Mouse (Mus musculus): ENCODE data around the gene Pdxk. TPM values are rescaled to one million over a fixed set of nuclear protein-coding genes. Genes with fewer than 3 reads are reported as not detected.
A peak's percentile ranks its signal among the peaks of the same experiment; 100 is the strongest.

The Pdxk gene
- polyA plus RNA-seq, 1 experiment from 2014 or later: 8.1 TPM

DNA sequence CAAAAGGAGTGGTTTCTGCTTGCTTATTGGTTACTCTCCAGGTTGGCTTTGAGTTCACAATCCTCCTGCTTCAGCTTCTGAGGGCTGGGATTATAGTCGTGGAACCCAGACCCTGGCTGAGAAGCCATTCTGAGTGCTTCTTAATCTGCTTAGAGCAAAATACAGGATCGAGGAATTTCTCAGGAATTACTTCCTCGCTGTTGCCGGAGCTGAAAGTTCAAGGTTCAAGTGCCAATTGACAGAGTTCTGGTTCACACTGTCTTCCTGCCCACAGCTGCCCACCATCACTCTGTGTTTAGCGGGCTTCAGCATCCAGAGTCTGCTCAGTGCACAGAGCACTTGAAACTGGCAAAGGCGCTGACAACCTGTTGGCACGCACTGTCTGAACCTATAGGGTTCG is 10.0 kb upstream of the Pdxk start:
- DNase-seq (ENCODE audit: low spot score) (no peak), ATAC-seq (ENCODE audit: low read depth) (no peak)
- Histone ChIP-seq H3K9ac (ENCODE audit: low read depth, low read length) (no peak overlapping the region), H3K4me2 (ENCODE audit: low read depth, low read length) (no peak overlapping the region), H3K36me3 (ENCODE audit: control insufficient read depth, insufficient read depth, low read length) (no peaks in the 10 kb centered on the region), H3K27ac (replicated peaks; ENCODE audit: low read depth, low read length) (no peak overlapping the region), H3K27me3 (replicated peaks; ENCODE audit: control insufficient read depth, insufficient read depth, low read length) (no peaks in the 10 kb centered on the region), H3K9me3 (ENCODE audit: control insufficient read depth, low read length) (no peaks in the 10 kb centered on the region), H3K4me3 (ENCODE audit: low read depth, low read length) (no peak overlapping the region), H3K4me1 (ENCODE audit: control insufficient read depth, insufficient read depth, low read length) (no peaks in the 10 kb centered on the region)
- WGBS: 64% methylated on average over 8 of the region's 8 CpGs

DNA sequence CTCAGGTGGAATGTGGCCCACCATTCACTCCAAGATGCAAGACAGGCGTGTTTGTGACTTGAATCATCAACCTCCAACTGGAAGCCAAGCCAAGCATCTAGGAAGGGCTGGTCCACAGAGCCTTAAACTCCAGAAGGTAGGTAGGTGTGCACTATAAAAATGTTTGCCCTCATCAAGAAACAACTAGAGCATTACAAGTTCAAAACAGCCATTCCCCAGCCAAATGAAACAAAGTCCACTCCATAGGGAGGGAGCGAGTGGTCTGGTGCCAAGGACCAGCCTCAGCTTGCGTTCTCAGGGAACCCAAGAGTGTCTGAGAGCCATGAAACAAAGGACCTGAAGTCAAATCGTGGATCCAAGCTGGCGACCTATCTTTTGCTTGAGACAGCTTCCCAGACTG is 8.7 kb upstream of the Pdxk start:
- Histone ChIP-seq H3K4me2 (ENCODE audit: low read depth, low read length) (no peak overlapping the region), H3K9ac (ENCODE audit: low read depth, low read length) (no peak overlapping the region), H3K27me3 (replicated peaks; ENCODE audit: control insufficient read depth, insufficient read depth, low read length) (no peaks in the 10 kb centered on the region), H3K4me1 (ENCODE audit: control insufficient read depth, insufficient read depth, low read length) (no peaks in the 10 kb centered on the region), H3K36me3 (ENCODE audit: control insufficient read depth, insufficient read depth, low read length) (no peaks in the 10 kb centered on the region), H3K9me3 (ENCODE audit: control insufficient read depth, low read length) (no peaks in the 10 kb centered on the region), H3K4me3 (ENCODE audit: low read depth, low read length) (no peak overlapping the region), H3K27ac (replicated peaks; ENCODE audit: low read depth, low read length) (no peak overlapping the region)
- ATAC-seq (ENCODE audit: low read depth) (no peak), DNase-seq (ENCODE audit: low spot score) (no peak)
- WGBS: 63% methylated on average over 5 of the region's 5 CpGs

DNA sequence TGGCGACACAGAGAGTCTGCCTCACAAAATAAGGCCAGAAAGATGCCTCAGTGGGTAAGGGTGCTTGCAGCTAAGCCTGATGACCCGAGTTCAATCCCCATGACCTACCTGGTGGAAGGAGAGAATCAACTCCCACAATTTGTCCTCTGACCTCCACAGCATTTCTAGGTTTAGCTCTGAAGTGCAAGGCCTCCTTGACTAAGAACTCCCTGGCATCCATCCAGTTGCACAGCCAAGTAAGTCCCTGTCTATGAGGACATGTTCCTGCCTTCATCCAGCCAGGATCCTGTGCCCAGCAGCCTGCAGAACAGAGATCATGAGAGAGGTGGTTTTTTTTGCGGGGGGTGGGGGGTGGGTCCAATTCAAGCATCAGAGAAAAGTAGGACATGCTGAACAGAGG is 7.3 kb upstream of the Pdxk start:
- no peak overlapping the region for H3K9ac ChIP-seq (ENCODE audit: low read depth, low read length)
- H3K36me3 ChIP-seq (ENCODE audit: control insufficient read depth, insufficient read depth, low read length): no peaks in the 10 kb centered on the region
- DNase-seq (ENCODE audit: low spot score): no peak
- WGBS: 82% methylated on average over 3 of the region's 3 CpGs
- H3K4me2 ChIP-seq (ENCODE audit: low read depth, low read length): no peak overlapping the region
- no peaks in the 10 kb centered on the region for H3K9me3 ChIP-seq (ENCODE audit: control insufficient read depth, low read length)
- H3K27ac ChIP-seq (replicated peaks; ENCODE audit: low read depth, low read length): no peak overlapping the region
- no peaks in the 10 kb centered on the region for H3K4me1 ChIP-seq (ENCODE audit: control insufficient read depth, insufficient read depth, low read length)
- no peak for ATAC-seq (ENCODE audit: low read depth)
- H3K4me3 ChIP-seq (ENCODE audit: low read depth, low read length): no peak overlapping the region
- H3K27me3 ChIP-seq (replicated peaks; ENCODE audit: control insufficient read depth, insufficient read depth, low read length): no peaks in the 10 kb centered on the region

DNA sequence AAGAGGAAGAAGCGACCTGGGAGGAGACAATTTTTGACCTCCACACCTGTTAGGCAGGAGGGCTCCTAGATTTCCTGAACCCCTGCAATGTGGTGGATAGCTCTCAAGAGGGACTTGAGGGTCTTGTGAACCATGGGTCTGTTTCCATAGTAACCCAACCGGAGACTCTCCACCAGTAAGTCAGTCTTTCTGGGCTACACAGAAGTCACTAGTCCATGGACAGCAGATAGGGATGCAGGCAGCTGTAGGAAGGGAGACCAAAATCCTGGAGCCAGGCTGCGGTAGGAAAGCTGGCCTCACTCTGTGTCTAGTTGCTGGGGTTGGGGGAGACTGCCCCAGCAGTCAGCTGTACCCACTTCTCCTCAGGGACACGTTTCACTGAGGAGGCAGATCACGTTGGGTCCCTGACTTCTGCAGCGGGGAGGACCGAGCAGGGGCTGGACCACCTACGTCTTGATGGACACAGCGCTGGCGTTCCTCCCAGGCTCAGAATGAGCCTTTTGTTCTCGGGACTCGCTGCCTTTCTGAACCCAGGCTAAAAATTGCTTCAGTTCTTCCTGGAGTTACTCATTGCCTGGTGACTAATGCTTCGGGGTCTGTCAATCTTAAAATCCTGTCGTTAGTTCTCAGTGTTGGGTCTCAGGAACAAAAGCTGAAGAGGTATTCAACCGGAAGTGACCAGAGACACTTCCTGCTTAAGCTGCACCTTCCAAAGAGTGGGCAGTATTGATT is 6.0 kb upstream of the Pdxk start:
- 23% methylated on average over 14 of the region's 15 CpGs for WGBS
- ATAC-seq (ENCODE audit: low read depth): peak; percentile 51

DNA sequence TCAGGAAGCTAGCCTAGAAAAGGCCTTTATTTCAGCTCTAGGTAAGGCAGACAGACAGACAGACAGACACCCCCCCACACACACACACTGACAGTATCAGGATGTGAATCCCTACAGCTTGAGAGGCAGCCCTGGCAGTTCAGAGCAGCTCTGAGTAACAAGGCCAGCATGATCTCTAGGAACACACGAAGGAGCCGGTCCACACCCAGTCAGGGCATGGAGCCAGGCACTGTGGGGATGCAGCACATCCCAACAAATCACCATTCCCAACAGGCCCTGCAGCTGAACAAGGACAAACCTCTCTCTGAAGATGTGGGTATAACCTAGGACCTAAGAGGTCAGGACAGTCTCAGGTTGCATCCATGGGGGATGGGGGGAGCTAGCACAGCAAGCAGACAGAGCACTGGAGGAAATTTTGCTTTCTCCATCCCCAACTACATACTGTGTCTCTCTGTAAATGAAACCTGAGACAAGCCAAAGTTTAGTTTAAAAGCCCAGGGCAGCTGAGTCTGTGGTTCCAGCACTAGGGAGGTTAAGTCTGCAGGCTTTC is 3.1 kb upstream of the Pdxk start:
- no peaks in the 10 kb centered on the region for H3K9me3 ChIP-seq (ENCODE audit: control insufficient read depth, low read length)
- H3K9ac ChIP-seq (ENCODE audit: low read depth, low read length): no peak overlapping the region
- ATAC-seq (ENCODE audit: low read depth): no peak
- H3K4me3 ChIP-seq (ENCODE audit: low read depth, low read length): no peak overlapping the region
- no peaks in the 10 kb centered on the region for H3K27me3 ChIP-seq (replicated peaks; ENCODE audit: control insufficient read depth, insufficient read depth, low read length)
- H3K36me3 ChIP-seq (ENCODE audit: control insufficient read depth, insufficient read depth, low read length): no peaks in the 10 kb centered on the region
- H3K27ac ChIP-seq (replicated peaks; ENCODE audit: low read depth, low read length): peak overlapping the region; percentile 39; the same call in 1 of the 2 replicates
- H3K4me2 ChIP-seq (ENCODE audit: low read depth, low read length): no peak overlapping the region
- DNase-seq (ENCODE audit: low spot score): peak; percentile 23
- H3K4me1 ChIP-seq (ENCODE audit: control insufficient read depth, insufficient read depth, low read length): 0 out of 2 replicates have a peak, but pooled peaks cover 4% of the 10 kb centered on the region
- 11% methylated on average over 2 of the region's 2 CpGs for WGBS

More for the DNA sequence above, 6.0 kb upstream of the Pdxk start:
- peak overlapping the region; percentile 11; the same call in 1 of the 2 replicates for H3K4me2 ChIP-seq (ENCODE audit: low read depth, low read length)
- peak; percentile 66 for DNase-seq (ENCODE audit: low spot score)
- H3K4me1 ChIP-seq (ENCODE audit: control insufficient read depth, insufficient read depth, low read length): no peaks in the 10 kb centered on the region
- no peaks in the 10 kb centered on the region for H3K9me3 ChIP-seq (ENCODE audit: control insufficient read depth, low read length)
- no peaks in the 10 kb centered on the region for H3K36me3 ChIP-seq (ENCODE audit: control insufficient read depth, insufficient read depth, low read length)
- 0 out of 2 replicates have a peak overlapping the region, but pooled peaks have one; percentile 32 for H3K9ac ChIP-seq (ENCODE audit: low read depth, low read length)
- H3K27ac ChIP-seq (replicated peaks; ENCODE audit: low read depth, low read length): no peak overlapping the region; the same call in 1 of the 2 replicates
- H3K4me3 ChIP-seq (ENCODE audit: low read depth, low read length): no peak overlapping the region
- H3K27me3 ChIP-seq (replicated peaks; ENCODE audit: control insufficient read depth, insufficient read depth, low read length): no peaks in the 10 kb centered on the region

DNA sequence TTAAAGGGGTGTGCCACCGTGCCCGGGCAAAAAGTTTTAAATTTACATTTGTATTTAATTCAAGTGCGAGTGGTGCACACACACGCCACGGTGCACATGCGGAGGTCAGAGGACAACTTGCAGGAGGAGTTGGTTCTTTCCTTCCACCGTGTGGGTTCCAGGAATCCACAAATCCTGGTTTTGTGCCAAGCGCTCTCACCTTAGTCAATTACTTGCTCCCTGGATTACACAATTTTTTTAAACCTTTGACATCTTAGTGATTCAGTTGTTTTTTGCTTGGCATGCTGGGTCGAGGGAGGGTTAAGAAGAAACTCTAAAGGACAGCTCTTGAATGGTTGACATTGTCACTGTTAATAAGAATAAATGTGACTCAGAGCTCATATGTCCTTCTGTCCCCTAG is 1.9 kb upstream of the Pdxk start:
- H3K4me3 ChIP-seq (ENCODE audit: low read depth, low read length): no peak overlapping the region
- H3K9me3 ChIP-seq (ENCODE audit: control insufficient read depth, low read length): no peaks in the 10 kb centered on the region
- H3K9ac ChIP-seq (ENCODE audit: low read depth, low read length): no peak overlapping the region
- ATAC-seq (ENCODE audit: low read depth): no peak
- 0 out of 2 replicates have a peak, but pooled peaks cover 4% of the 10 kb centered on the region for H3K4me1 ChIP-seq (ENCODE audit: control insufficient read depth, insufficient read depth, low read length)
- H3K4me2 ChIP-seq (ENCODE audit: low read depth, low read length): no peak overlapping the region
- no peaks in the 10 kb centered on the region for H3K36me3 ChIP-seq (ENCODE audit: control insufficient read depth, insufficient read depth, low read length)
- H3K27me3 ChIP-seq (replicated peaks; ENCODE audit: control insufficient read depth, insufficient read depth, low read length): no peaks in the 10 kb centered on the region
- WGBS: 81% methylated on average over 9 of the region's 9 CpGs
- DNase-seq (ENCODE audit: low spot score): no peak
- H3K27ac ChIP-seq (replicated peaks; ENCODE audit: low read depth, low read length): no peak overlapping the region

DNA sequence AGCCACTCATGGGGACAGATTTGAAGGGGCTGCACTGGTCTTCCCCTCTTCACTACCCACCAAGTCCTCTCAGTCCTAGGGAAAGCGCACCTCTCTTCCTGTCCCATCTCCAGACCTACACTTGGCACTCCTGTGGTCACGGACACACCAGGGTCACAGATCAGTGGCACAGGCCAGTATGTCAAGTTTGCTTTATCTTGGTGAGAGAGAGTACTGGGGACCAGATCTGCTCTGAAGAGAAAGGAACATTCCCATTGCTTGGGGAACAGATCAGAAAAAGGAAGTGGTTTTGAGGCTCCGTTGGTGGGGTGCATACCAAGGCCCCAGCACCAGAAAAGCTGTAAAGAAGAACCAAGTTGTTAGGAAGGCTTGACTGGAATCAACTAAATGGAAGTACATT is 697 bp upstream of the Pdxk start:
- Histone ChIP-seq H3K4me3 (ENCODE audit: low read depth, low read length) (no peak overlapping the region), H3K4me2 (ENCODE audit: low read depth, low read length) (peak overlapping the region; percentile 99), H3K4me1 (ENCODE audit: control insufficient read depth, insufficient read depth, low read length) (0 out of 2 replicates have a peak, but pooled peaks cover 4% of the 10 kb centered on the region), H3K27ac (replicated peaks; ENCODE audit: low read depth, low read length) (peak overlapping the region; percentile 61; the same call in 1 of the 2 replicates), H3K36me3 (ENCODE audit: control insufficient read depth, insufficient read depth, low read length) (no peaks in the 10 kb centered on the region), H3K9me3 (ENCODE audit: control insufficient read depth, low read length) (no peaks in the 10 kb centered on the region), H3K27me3 (replicated peaks; ENCODE audit: control insufficient read depth, insufficient read depth, low read length) (no peaks in the 10 kb centered on the region), H3K9ac (ENCODE audit: low read depth, low read length) (no peak overlapping the region; the same call in 1 of the 2 replicates)
- no peak for DNase-seq (ENCODE audit: low spot score)
- 74% methylated on average over 3 of the region's 3 CpGs for WGBS
- no peak for ATAC-seq (ENCODE audit: low read depth)

DNA sequence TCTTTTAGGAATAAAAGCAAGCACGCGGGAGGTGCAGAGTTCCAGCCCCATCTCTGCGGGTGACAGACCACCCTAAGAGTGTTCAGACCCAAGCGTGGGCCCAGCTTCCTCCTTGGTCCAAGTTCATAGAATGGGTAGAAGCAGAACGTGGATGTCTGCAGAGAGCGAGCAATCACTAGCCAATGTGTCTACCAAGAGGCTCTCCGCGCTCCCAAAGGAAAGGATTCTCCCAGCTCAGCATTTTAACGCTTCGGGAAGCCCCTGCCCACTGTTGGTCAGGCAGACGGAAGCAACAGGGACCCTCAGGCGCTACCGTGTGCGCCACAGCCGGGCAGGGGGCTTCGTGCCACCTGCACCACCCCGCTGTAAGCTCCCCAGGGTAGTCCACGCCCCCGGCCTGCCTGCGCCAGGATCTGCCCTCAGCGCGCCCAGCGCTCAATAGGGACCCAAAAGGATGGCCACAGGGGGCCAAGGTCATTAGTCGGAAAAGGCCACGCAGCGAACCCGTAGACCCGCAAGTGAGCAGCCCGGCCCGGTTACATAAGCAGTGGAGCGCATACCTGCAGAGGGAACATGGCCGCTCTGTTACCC is 479 bp downstream of the Pdxk start:
- peak overlapping the region; percentile 99 for H3K4me2 ChIP-seq (ENCODE audit: low read depth, low read length)
- H3K4me1 ChIP-seq (ENCODE audit: control insufficient read depth, insufficient read depth, low read length): 0 out of 2 replicates have a peak, but pooled peaks cover 4% of the 10 kb centered on the region
- WGBS: 3% methylated on average over 20 of the region's 32 CpGs
- DNase-seq (ENCODE audit: low spot score) (no peak), ATAC-seq (ENCODE audit: low read depth) (peak; percentile 12; the same call in 1 of the 2 replicates)
- no peaks in the 10 kb centered on the region for H3K27me3 ChIP-seq (replicated peaks; ENCODE audit: control insufficient read depth, insufficient read depth, low read length)
- H3K4me3 ChIP-seq (ENCODE audit: low read depth, low read length): peak overlapping the region; percentile 68
- H3K9ac ChIP-seq (ENCODE audit: low read depth, low read length): peak overlapping the region; percentile 70
- peak overlapping the region; percentile 40; the same call in 1 of the 2 replicates for H3K27ac ChIP-seq (replicated peaks; ENCODE audit: low read depth, low read length)
- no peaks in the 10 kb centered on the region for H3K36me3 ChIP-seq (ENCODE audit: control insufficient read depth, insufficient read depth, low read length)
- no peaks in the 10 kb centered on the region for H3K9me3 ChIP-seq (ENCODE audit: control insufficient read depth, low read length)

Data from embryonic facial prominence, embryonic 14.5 days (tissue).